Mouse (Mus musculus) heart, embryonic 10.5 days (tissue): Measurements from ENCODE around the gene Spocd1. TPM values are rescaled to one million over a fixed set of nuclear protein-coding genes. Genes with fewer than 3 reads are reported as not detected.
A peak's percentile ranks its signal among the peaks of the same experiment; 100 is the strongest.

ENCODE experiments used
- DNase-seq: peaks from one replicate; pipeline ENCODE4 v3.0.0-alpha.2; 2017; ENCODE audit warnings: low spot score
- H3K27ac ChIP-seq: fragments of 300-500 bp; sonication (generic); 2 replicates; pipeline ENCODE4 v1.5.1; 2016; ENCODE audit warnings: mild to moderate bottlenecking
- H3K27me3 ChIP-seq: fragments of 300-500 bp; sonication (generic); 2 replicates; pipeline ENCODE4 v1.6.1; 2016; ENCODE audit warnings: mild to moderate bottlenecking; ENCODE audit not compliant: poor library complexity, insufficient read depth, severe bottlenecking
- H3K36me3 ChIP-seq: fragments of 300-500 bp; sonication (generic); 2 replicates; pipeline ENCODE4 v1.6.1; 2016; ENCODE audit warnings: mild to moderate bottlenecking, moderate library complexity
- H3K4me1 ChIP-seq: fragments of 300-500 bp; sonication (generic); 2 replicates; pipeline ENCODE4 v1.6.1; 2016; ENCODE audit warnings: mild to moderate bottlenecking
- H3K4me3 ChIP-seq: fragments of 300-500 bp; sonication (generic); 2 replicates; pipeline ENCODE4 v1.5.1; 2016; ENCODE audit warnings: mild to moderate bottlenecking, moderate library complexity
- H3K9me3 ChIP-seq: fragments of 300-500 bp; sonication (generic); 2 replicates; pipeline ENCODE4 v1.6.1; 2016; ENCODE audit warnings: mild to moderate bottlenecking, moderate library complexity
- WGBS: fragments of 180-500 bp; shearing (Covaris S2); methylation state at CpG from one replicate; pipeline ENCODE4 v1.1.7; 2016; 5-methylcytosine and 5-hydroxymethylcytosine counted together
- polyA plus RNA-seq: library from polyadenylated mRNA; unstranded; fragments of >200 nt; fragmentation: Nextera tagmentation; extraction: Ambion mirVana; gene quantifications from 2 replicates; pipeline ENCODE4 v1.2.1, GENCODE M21; 2016

Spocd1 gene
- polyA plus RNA-seq, 1 experiment from 2014 or later: 0.46 TPM

DNA sequence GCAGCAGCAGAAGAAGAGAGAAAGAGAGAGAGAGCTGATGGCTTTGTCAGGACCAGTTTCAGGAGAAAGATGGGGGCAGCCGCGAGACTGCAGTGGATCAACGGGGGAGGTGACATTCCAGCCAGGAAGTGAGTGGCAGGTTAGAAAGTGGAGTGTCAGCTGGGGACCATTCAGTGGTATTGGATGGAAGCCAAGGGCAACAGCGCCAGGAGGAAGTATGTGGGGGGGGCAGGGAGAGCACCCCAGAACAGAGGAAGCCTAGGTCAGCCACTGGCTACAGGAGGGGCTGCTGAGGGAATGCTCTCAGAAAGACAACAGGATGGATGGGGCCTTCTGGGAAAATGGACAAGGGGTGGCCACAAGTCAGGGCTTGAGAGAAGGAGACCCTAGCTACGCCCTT, 72.7 kb downstream of the Spocd1 start:
- peak overlapping the region; percentile 63; the same call in 1 of the 2 replicates for H3K27ac ChIP-seq
- DNase-seq: no peak
- no peaks in the 10 kb centered on the region for H3K36me3 ChIP-seq
- WGBS: 36% methylated on average over 5 of the region's 5 CpGs
- H3K27me3 ChIP-seq: peaks cover 75% of the 10 kb centered on the region
- no peak overlapping the region for H3K4me3 ChIP-seq
- H3K4me1 ChIP-seq: peaks cover 38% of the 10 kb centered on the region
- H3K9me3 ChIP-seq: no peaks in the 10 kb centered on the region

GRCm38 (mm10) chr4:130002157-130002556, 73.1 kb downstream of the Spocd1 start:
- WGBS: 62% methylated on average over 10 of the region's 10 CpGs
- Histone ChIP-seq H3K9me3 (no peaks in the 10 kb centered on the region), H3K36me3 (no peaks in the 10 kb centered on the region), H3K27me3 (peaks cover 75% of the 10 kb centered on the region), H3K27ac (peak overlapping the region; percentile 63; the same call in 1 of the 2 replicates), H3K4me1 (peaks cover 39% of the 10 kb centered on the region), H3K4me3 (no peak overlapping the region)
- DNase-seq: no peak

- Histone ChIP-seq H3K4me1 (peaks cover 28% of the 10 kb centered on the region), H3K27me3 (peaks cover 73% of the 10 kb centered on the region), H3K36me3 (no peaks in the 10 kb centered on the region), H3K4me3 (no peak overlapping the region), H3K27ac (no peak overlapping the region), H3K9me3 (no peaks in the 10 kb centered on the region)
- WGBS: 47% methylated on average over 9 of the region's 9 CpGs
- DNase-seq: no peak
Measured at GRCm38 (mm10) chr4:130005593-130005992, 76.5 kb downstream of the Spocd1 start.

- no peak for DNase-seq
- peaks cover 19% of the 10 kb centered on the region for H3K4me1 ChIP-seq
- 6% methylated on average over 25 of the region's 25 CpGs for WGBS
- no peaks in the 10 kb centered on the region for H3K9me3 ChIP-seq
- H3K27ac ChIP-seq: peak overlapping the region; percentile 63; the same call in 1 of the 2 replicates
- H3K27me3 ChIP-seq: peaks cover 82% of the 10 kb centered on the region
- H3K4me3 ChIP-seq: peak overlapping the region; percentile 55
- no peaks in the 10 kb centered on the region for H3K36me3 ChIP-seq
Measured at GRCm38 (mm10) chr4:130006533-130006932, 77.5 kb downstream of the Spocd1 start.

Other genes starting within 250 kb of the Spocd1 start
- gene Tmem39b, start 232.4 kb upstream of the Spocd1 start, polyA plus RNA-seq: 8.2 and 12.2 TPM in 2 replicates
- 93.7 and 115 TPM in 2 replicates for gene Khdrbs1, start 186.9 kb upstream of the Spocd1 start, polyA plus RNA-seq
- 348 and 351 TPM in 2 replicates for gene Ptp4a2, start 118.0 kb upstream of the Spocd1 start, polyA plus RNA-seq
- gene Adgrb2, start 55.6 kb downstream of the Spocd1 start, polyA plus RNA-seq: 1.2 and 3.1 TPM in 2 replicates
- 11.0 and 11.7 TPM in 2 replicates for gene Col16a1, start 118.6 kb downstream of the Spocd1 start, polyA plus RNA-seq
- gene Pef1, start 173.3 kb downstream of the Spocd1 start, polyA plus RNA-seq: 60.5 and 66.1 TPM in 2 replicates
- gene Hcrtr1, start 210.1 kb downstream of the Spocd1 start, polyA plus RNA-seq: 0.12 and 0.43 TPM in 2 replicates
- gene Tinagl1, start 245.9 kb downstream of the Spocd1 start, polyA plus RNA-seq: 39.0 and 45.2 TPM in 2 replicates